Mouse (Mus musculus) ES-Bruce4 (cell line): ENCODE measurements around the gene Thada.

Experiments
- CTCF ChIP-seq: IDR thresholded peaks from one replicate; pipeline ENCODE4 v1.8.1; 2011; ENCODE audit warnings: low read depth, low read length
- EP300 ChIP-seq: IDR thresholded peaks from 2 replicates; pipeline ENCODE4 v1.6.1; 2011; ENCODE audit warnings: low read depth, low read length; ENCODE audit not compliant: insufficient read depth
- POLR2A ChIP-seq: IDR thresholded peaks from one replicate; pipeline ENCODE4 v1.8.1; 2011; ENCODE audit warnings: low read length; ENCODE audit not compliant: insufficient read depth

DNA sequence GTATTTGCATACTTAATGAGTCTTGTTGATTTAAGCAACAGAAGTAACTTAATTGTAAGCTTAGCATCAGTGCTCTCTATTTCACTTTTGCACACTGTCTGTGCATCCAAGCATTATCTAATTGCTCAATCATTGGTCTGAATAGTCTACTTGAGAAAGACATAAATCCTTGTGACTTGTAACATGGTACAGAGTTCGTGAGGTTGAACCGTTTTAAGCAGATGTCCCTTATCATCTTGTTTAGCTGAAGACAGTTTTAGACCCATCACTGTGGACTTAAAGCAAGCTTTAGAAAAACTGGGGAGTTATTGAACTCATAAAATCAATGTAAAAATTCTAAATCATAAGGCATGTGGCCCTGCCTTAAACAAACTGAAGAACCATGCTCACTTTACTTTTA lies 31.6 kb upstream of the Thada start:
- TF ChIP-seq POLR2A (no peak), EP300 (no peak), CTCF (no peak)
